Mouse (Mus musculus) liver, adult 2 months (tissue): ENCODE results near the gene Robo1. TPM values are rescaled to one million over a fixed set of nuclear protein-coding genes. Genes with fewer than 3 reads are reported as not detected.
A peak's percentile ranks its signal among the peaks of the same experiment; 100 is the strongest.

Source experiments
- DNase-seq: peaks from one replicate; pipeline ENCODE4 v3.0.0-alpha.2; 2011; ENCODE audit warnings: low read depth, low spot score; ENCODE audit errors: extremely low read depth
- H3K27ac ChIP-seq: fragments of 200-500 bp; replicated peaks from 2 replicates; pipeline ENCODE4 v1.5.1; 2012; ENCODE audit warnings: low read depth, mild to moderate bottlenecking, control low read depth, inconsistent platforms, low read length; ENCODE audit not compliant: insufficient read depth
- H3K27me3 ChIP-seq: fragments of 200-500 bp; 2 replicates; pipeline ENCODE4 v1.6.1; 2012; ENCODE audit warnings: mild to moderate bottlenecking, moderate library complexity, low read length, inconsistent platforms; ENCODE audit not compliant: control insufficient read depth, insufficient read depth
- H3K36me3 ChIP-seq: fragments of 200-500 bp; 2 replicates; pipeline ENCODE4 v1.6.1; 2012; ENCODE audit warnings: low read length, inconsistent platforms; ENCODE audit not compliant: control insufficient read depth, insufficient read depth
- H3K4me1 ChIP-seq: fragments of 200-500 bp; 2 replicates; pipeline ENCODE4 v1.6.1; 2011; ENCODE audit warnings: low read length; ENCODE audit not compliant: control insufficient read depth, insufficient read depth
- H3K4me3 ChIP-seq: fragments of 200-500 bp; 2 replicates; pipeline ENCODE4 v1.5.1; 2011; ENCODE audit warnings: low read depth, mild to moderate bottlenecking, control low read depth, low read length, moderate library complexity; ENCODE audit not compliant: insufficient read depth
- H3K79me2 ChIP-seq: fragments of 200-500 bp; 2 replicates; pipeline ENCODE4 v1.6.1; 2012; ENCODE audit warnings: inconsistent platforms, mild to moderate bottlenecking, low read length, moderate library complexity; ENCODE audit not compliant: control insufficient read depth, insufficient read depth
- H3K9ac ChIP-seq: fragments of 200-500 bp; 2 replicates; pipeline ENCODE4 v1.6.1; 2012; ENCODE audit warnings: low read depth, mild to moderate bottlenecking, control low read depth, inconsistent platforms, low read length
- CTCF ChIP-seq: fragments of 200-500 bp; IDR thresholded peaks from 2 replicates; pipeline ENCODE4 v1.5.1; 2011; ENCODE audit warnings: low read depth, low read length, control low read depth
- POLR2A ChIP-seq: fragments of 200-500 bp; IDR thresholded peaks from 2 replicates; pipeline ENCODE4 v1.6.1; 2011; ENCODE audit warnings: low read length, control low read depth; ENCODE audit not compliant: insufficient read depth; ENCODE audit errors: extremely low read depth
- WGBS: fragments of 180-500 bp; shearing (Covaris S2); methylation state at CpG from one replicate; pipeline ENCODE4 v1.1.7; 2018; 5-methylcytosine and 5-hydroxymethylcytosine counted together
- polyA plus RNA-seq: library from polyadenylated mRNA; depleted of rRNA; stranded (reverse); fragments of >200 nt; gene quantifications from 2 replicates; pipeline ENCODE4 v1.2.3, GENCODE M21; 2012
- total RNA-seq: library from RNA; depleted of rRNA; stranded (reverse); fragments of >200 nt; gene quantifications from 2 replicates; pipeline ENCODE4 v1.2.3, GENCODE M21; 2014

The Robo1 gene
- total and polyA plus RNA-seq, 2 experiments, result 4.5 to 6.4 TPM

DNA sequence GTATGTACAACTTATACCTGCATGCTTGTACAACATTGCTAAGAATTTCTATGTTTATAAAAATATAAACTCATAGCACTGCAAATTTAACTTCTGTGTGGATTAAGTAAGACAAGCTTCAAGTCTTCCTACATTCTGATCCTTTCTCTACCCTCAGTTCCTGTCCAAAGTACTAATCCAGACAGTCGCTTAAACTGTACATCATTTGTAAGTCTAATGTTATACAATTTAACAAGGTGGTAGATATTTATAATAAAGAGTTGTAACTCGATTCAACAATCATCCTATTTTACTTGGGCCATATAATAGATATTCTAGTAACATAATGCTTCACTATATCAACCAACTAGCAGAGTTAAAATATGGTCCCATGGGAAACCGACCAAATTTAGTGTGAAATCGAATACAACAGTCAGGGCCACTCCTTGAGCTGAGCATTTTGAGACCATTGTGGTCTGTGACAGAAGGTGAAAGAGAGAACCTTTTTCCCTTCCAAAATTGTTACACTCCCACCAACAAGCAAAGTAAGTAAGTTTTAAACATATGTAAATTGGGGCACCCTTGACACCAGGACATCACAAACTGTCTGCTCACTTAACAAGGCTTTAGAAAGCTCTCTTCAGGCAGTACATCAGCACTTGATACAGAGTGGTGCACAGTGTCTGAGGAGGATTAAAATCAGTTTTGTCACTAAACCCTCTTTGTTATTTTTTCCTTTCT lies 295.5 kb downstream of the Robo1 start:
- no peak overlapping the region for H3K4me3 ChIP-seq
- no peaks in the 10 kb centered on the region for H3K79me2 ChIP-seq
- TF ChIP-seq POLR2A (no peak), CTCF (no peak)
- no peak for DNase-seq
- WGBS, result 76% methylated on average over 4 of the region's 4 CpGs
- H3K9ac ChIP-seq, result no peak overlapping the region
- no peaks in the 10 kb centered on the region for H3K27me3 ChIP-seq
- H3K27ac ChIP-seq, result no peak overlapping the region
- H3K4me1 ChIP-seq, result no peaks in the 10 kb centered on the region
- no peaks in the 10 kb centered on the region for H3K36me3 ChIP-seq

DNA sequence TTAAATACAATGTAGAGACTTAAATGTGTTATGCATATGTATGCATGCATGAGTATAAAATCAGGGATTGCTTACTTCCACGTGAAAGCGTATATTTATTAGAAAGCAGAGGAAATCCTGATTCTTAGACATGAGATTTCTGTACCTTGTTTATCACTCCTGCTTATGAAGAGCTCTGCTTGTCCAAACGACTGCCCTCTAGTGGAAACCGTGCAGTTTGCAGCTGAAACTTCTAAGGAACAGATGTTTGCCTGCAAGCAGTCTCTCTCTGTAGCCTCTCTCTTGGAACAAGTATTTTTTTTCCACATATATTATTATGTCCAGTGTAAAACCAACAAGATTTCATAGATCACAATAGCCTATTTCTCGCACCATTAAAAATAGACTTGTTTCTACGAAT lies 297.0 kb downstream of the Robo1 start:
- 19% methylated on average over 6 of the region's 6 CpGs for WGBS
- H3K27me3 ChIP-seq, result no peaks in the 10 kb centered on the region
- no peak overlapping the region for H3K4me3 ChIP-seq
- TF ChIP-seq POLR2A, result no peak
- TF ChIP-seq CTCF, result peak; percentile 66
- no peak overlapping the region for H3K9ac ChIP-seq
- H3K27ac ChIP-seq, result no peak overlapping the region
- H3K4me1 ChIP-seq, result no peaks in the 10 kb centered on the region
- DNase-seq, result peak; percentile 54
- H3K36me3 ChIP-seq, result no peaks in the 10 kb centered on the region
- no peaks in the 10 kb centered on the region for H3K79me2 ChIP-seq

DNA sequence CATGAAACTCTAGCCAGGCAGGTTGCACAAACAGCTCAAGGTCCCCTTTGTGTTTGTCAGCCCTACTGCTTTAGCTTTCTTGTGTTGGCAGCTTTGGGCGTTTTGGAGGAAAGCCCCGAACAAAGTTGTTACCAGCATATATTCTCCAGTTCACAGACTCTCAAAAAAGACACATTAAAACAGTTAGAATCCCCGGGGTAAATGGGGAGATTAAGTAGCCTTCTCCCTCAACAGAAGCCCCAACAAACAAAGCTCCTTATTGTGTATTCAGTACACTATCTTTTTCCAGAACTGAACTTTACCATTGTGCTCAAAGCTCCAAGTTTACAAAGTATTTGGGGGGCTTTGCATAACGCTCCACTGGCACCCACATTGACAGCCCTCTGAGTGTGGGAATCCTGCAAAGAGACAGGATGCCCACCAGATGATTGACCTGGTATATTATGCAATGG lies 302.6 kb downstream of the Robo1 start:
- WGBS, result 57% methylated on average over 4 of the region's 4 CpGs
- Histone ChIP-seq H3K36me3 (no peaks in the 10 kb centered on the region), H3K27ac (no peak overlapping the region), H3K4me1 (no peaks in the 10 kb centered on the region), H3K79me2 (no peaks in the 10 kb centered on the region), H3K9ac (no peak overlapping the region), H3K27me3 (no peaks in the 10 kb centered on the region), H3K4me3 (no peak overlapping the region)
- no peak for DNase-seq
- no peak for TF ChIP-seq CTCF
- no peak for TF ChIP-seq POLR2A

DNA sequence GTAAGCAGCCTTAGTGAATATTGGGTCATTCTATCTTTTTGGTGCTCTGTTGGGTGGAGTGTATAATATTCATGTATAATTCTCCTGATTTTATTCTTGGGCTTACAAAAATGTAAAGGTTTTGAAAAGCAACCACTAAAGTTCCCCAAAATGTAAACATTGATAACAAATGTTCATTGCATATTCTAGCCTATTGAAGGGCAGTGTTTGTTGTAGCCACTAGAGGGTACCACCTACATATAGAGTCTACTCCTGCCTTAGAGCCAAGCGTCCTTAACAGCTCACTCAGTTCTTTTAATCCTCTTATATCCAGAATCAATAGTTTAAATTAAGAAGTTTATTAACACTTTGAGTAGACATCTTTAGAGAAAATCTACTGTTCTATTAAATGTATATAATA lies 306.8 kb downstream of the Robo1 start:
- no peak for DNase-seq
- no peaks in the 10 kb centered on the region for H3K36me3 ChIP-seq
- no peak overlapping the region for H3K4me3 ChIP-seq
- no peaks in the 10 kb centered on the region for H3K79me2 ChIP-seq
- no peaks in the 10 kb centered on the region for H3K4me1 ChIP-seq
- no peak overlapping the region for H3K9ac ChIP-seq
- WGBS, result 10% methylated on average over 1 of the region's 1 CpGs
- no peak for TF ChIP-seq POLR2A
- TF ChIP-seq CTCF, result no peak
- no peak overlapping the region for H3K27ac ChIP-seq
- H3K27me3 ChIP-seq, result no peaks in the 10 kb centered on the region

DNA sequence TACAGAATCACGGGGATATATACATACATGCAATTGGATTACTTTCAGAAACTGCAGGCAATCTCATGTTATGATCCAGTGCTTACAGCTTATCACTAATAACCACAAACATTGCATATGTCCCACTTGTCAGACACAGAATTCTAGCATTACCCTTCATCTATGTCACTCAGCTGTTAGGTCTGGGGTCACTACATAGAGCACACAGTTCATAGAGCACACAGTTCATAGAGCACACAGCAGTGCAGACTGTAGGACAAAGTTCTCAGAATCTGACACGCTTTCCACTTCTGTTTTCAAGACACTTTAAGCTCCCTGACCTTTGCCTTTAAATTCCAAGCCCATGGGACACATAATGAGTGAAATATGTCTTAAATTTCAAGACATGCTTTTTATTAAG lies 307.3 kb downstream of the Robo1 start:
- Histone ChIP-seq H3K4me1 (no peaks in the 10 kb centered on the region), H3K79me2 (no peaks in the 10 kb centered on the region), H3K36me3 (no peaks in the 10 kb centered on the region), H3K27me3 (no peaks in the 10 kb centered on the region), H3K9ac (no peak overlapping the region), H3K4me3 (no peak overlapping the region), H3K27ac (no peak overlapping the region)
- 68% methylated on average over 2 of the region's 2 CpGs for WGBS
- TF ChIP-seq POLR2A (no peak), CTCF (no peak)
- no peak for DNase-seq

DNA sequence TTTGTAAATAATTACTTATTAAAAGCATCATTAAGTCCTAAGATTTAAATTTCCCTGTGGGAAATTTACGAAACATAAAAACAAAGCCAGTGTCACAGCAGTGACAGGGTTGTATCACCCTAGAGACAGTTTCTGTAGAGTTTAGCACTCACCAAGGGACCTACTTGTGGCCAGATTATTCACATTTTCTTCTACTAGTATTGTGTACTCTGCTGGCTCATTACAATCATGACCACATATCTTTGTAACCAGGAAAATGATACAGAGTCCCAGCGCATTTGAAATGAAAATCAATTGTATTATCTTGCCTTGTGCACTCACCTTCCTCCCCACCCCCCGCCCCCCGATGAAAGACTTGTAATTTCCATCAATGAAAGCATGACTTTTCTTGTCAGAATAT lies 314.3 kb downstream of the Robo1 start:
- no peak for TF ChIP-seq CTCF
- no peak for TF ChIP-seq POLR2A
- no peak for DNase-seq
- no peak overlapping the region for H3K4me3 ChIP-seq
- H3K27ac ChIP-seq, result no peak overlapping the region
- no peaks in the 10 kb centered on the region for H3K27me3 ChIP-seq
- no peaks in the 10 kb centered on the region for H3K79me2 ChIP-seq
- H3K9ac ChIP-seq, result no peak overlapping the region
- no peaks in the 10 kb centered on the region for H3K36me3 ChIP-seq
- WGBS, result 83% methylated on average over 4 of the region's 4 CpGs
- no peaks in the 10 kb centered on the region for H3K4me1 ChIP-seq
